Mouse (Mus musculus) cortical plate, adult 2 months (tissue): Measurements from ENCODE around the gene Rps6ka5. TPM values are rescaled to one million over a fixed set of nuclear protein-coding genes. Genes with fewer than 3 reads are reported as not detected.

ENCODE experiments used
- H3K27ac ChIP-seq: fragments of 200-500 bp; 2 replicates; pipeline ENCODE4 v1.5.1; 2012; ENCODE audit warnings: low read length, control low read depth, inconsistent platforms; ENCODE audit not compliant: insufficient read depth
- H3K4me1 ChIP-seq: fragments of 200-500 bp; 2 replicates; pipeline ENCODE4 v1.6.1; 2011; ENCODE audit warnings: low read length; ENCODE audit not compliant: control insufficient read depth, insufficient read depth
- H3K4me3 ChIP-seq: fragments of 200-500 bp; 2 replicates; pipeline ENCODE4 v1.5.1; 2011; ENCODE audit warnings: mild to moderate bottlenecking, low read length, control low read depth; ENCODE audit not compliant: insufficient read depth
- CTCF ChIP-seq: fragments of 200-500 bp; IDR thresholded peaks from 2 replicates; pipeline ENCODE4 v1.5.1; 2011; ENCODE audit warnings: mild to moderate bottlenecking, control low read depth, low read length; ENCODE audit not compliant: insufficient read depth; ENCODE audit errors: extremely low read depth
- POLR2A ChIP-seq: fragments of 200-500 bp; IDR thresholded peaks from 2 replicates; pipeline ENCODE4 v1.6.1; 2011; ENCODE audit warnings: mild to moderate bottlenecking, low read length, control low read depth; ENCODE audit not compliant: insufficient read depth; ENCODE audit errors: extremely low read depth
- polyA plus RNA-seq: library from polyadenylated mRNA; depleted of rRNA; stranded (reverse); fragments of >200 nt; gene quantifications from 2 replicates; pipeline ENCODE4 v1.2.3, GENCODE M21; 2012

Rps6ka5 gene
- polyA plus RNA-seq, 1 experiment: 10.8 TPM

GRCm38 (mm10) chr12:100707312-100707711 is 19.5 kb downstream of the Rps6ka5 start:
- H3K4me1 ChIP-seq: no peaks in the 10 kb centered on the region; the same call in 1 of the 2 replicates
- no peak overlapping the region for H3K27ac ChIP-seq
- TF ChIP-seq CTCF: no peak
- no peak for TF ChIP-seq POLR2A
- H3K4me3 ChIP-seq: no peak overlapping the region

GRCm38 (mm10) chr12:100705057-100705722 is 21.6 kb downstream of the Rps6ka5 start:
- Histone ChIP-seq H3K4me3 (no peak overlapping the region), H3K27ac (no peak overlapping the region), H3K4me1 (no peaks in the 10 kb centered on the region)
- TF ChIP-seq CTCF: no peak
- TF ChIP-seq POLR2A: no peak

- no peak overlapping the region for H3K4me3 ChIP-seq
- no peak for TF ChIP-seq POLR2A
- no peak for TF ChIP-seq CTCF
- no peak overlapping the region for H3K27ac ChIP-seq
- H3K4me1 ChIP-seq: no peaks in the 10 kb centered on the region
Observed at GRCm38 (mm10) chr12:100698019-100698418, 28.8 kb downstream of the Rps6ka5 start.

- TF ChIP-seq CTCF (no peak), POLR2A (no peak)
- Histone ChIP-seq H3K27ac (no peak overlapping the region), H3K4me3 (no peak overlapping the region), H3K4me1 (no peaks in the 10 kb centered on the region)
Observed at GRCm38 (mm10) chr12:100696621-100697020, 30.2 kb downstream of the Rps6ka5 start.

GRCm38 (mm10) chr12:100695252-100695651 is 31.5 kb downstream of the Rps6ka5 start:
- Histone ChIP-seq H3K27ac (no peak overlapping the region), H3K4me3 (no peak overlapping the region), H3K4me1 (no peaks in the 10 kb centered on the region)
- TF ChIP-seq POLR2A: no peak
- no peak for TF ChIP-seq CTCF

GRCm38 (mm10) chr12:100692208-100692607 is 34.6 kb downstream of the Rps6ka5 start:
- no peak overlapping the region for H3K27ac ChIP-seq
- H3K4me1 ChIP-seq: no peaks in the 10 kb centered on the region
- no peak overlapping the region for H3K4me3 ChIP-seq
- TF ChIP-seq CTCF (no peak), POLR2A (no peak)

- H3K4me3 ChIP-seq: no peak overlapping the region
- TF ChIP-seq POLR2A: no peak
- TF ChIP-seq CTCF: no peak
- no peak overlapping the region for H3K27ac ChIP-seq
- H3K4me1 ChIP-seq: no peaks in the 10 kb centered on the region
Observed at GRCm38 (mm10) chr12:100690444-100690843, 36.3 kb downstream of the Rps6ka5 start.

GRCm38 (mm10) chr12:100688177-100688576 is 38.6 kb downstream of the Rps6ka5 start:
- Histone ChIP-seq H3K4me3 (no peak overlapping the region), H3K27ac (no peak overlapping the region), H3K4me1 (no peaks in the 10 kb centered on the region)
- no peak for TF ChIP-seq CTCF
- no peak for TF ChIP-seq POLR2A

GRCm38 (mm10) chr12:100687001-100687400 is 39.8 kb downstream of the Rps6ka5 start:
- no peak for TF ChIP-seq CTCF
- TF ChIP-seq POLR2A: no peak
- H3K27ac ChIP-seq: no peak overlapping the region
- H3K4me3 ChIP-seq: no peak overlapping the region
- no peaks in the 10 kb centered on the region for H3K4me1 ChIP-seq

GRCm38 (mm10) chr12:100681752-100682151 is 45.0 kb downstream of the Rps6ka5 start:
- TF ChIP-seq POLR2A (no peak), CTCF (no peak)
- Histone ChIP-seq H3K4me1 (no peaks in the 10 kb centered on the region), H3K4me3 (no peak overlapping the region), H3K27ac (no peak overlapping the region)
